Mouse (Mus musculus): ENCODE measurements around the gene Slc22a21. TPM values are rescaled to one million over a fixed set of nuclear protein-coding genes. Genes with fewer than 3 reads are reported as not detected.

Slc22a21 gene
- polyA plus RNA-seq, 1 experiment from 2014 or later = 2.5 TPM

GRCm38 (mm10) chr11:53928585-53928984 is 51.5 kb downstream of the Slc22a21 start:
- Histone ChIP-seq H3K36me3 (ENCODE audit: control insufficient read depth, insufficient read depth, low read length) (no peaks in the 10 kb centered on the region), H3K9ac (ENCODE audit: low read length) (no peak overlapping the region), H3K4me1 (ENCODE audit: control insufficient read depth, insufficient read depth, low read length) (no peaks in the 10 kb centered on the region), H3K4me2 (no peak overlapping the region), H3K27me3 (ENCODE audit: control insufficient read depth, insufficient read depth, low read length) (no peaks in the 10 kb centered on the region), H3K4me3 (ENCODE audit: low read depth, low read length) (no peak overlapping the region), H3K9me3 (ENCODE audit: control insufficient read depth, low read length) (no peaks in the 10 kb centered on the region), H3K27ac (ENCODE audit: low read depth, low read length) (no peak overlapping the region)
- ATAC-seq (ENCODE audit: low FRiP score) (no peak), DNase-seq (ENCODE audit: low spot score, missing footprints) (no peak)
- WGBS = 85% methylated on average over 3 of the region's 3 CpGs

GRCm38 (mm10) chr11:53926303-53926702 is 53.8 kb downstream of the Slc22a21 start:
- WGBS = 87% methylated on average over 5 of the region's 5 CpGs
- no peak overlapping the region for H3K4me2 ChIP-seq
- no peaks in the 10 kb centered on the region for H3K36me3 ChIP-seq (ENCODE audit: control insufficient read depth, insufficient read depth, low read length)
- no peak overlapping the region for H3K4me3 ChIP-seq (ENCODE audit: low read depth, low read length)
- no peaks in the 10 kb centered on the region for H3K9me3 ChIP-seq (ENCODE audit: control insufficient read depth, low read length)
- no peak overlapping the region for H3K9ac ChIP-seq (ENCODE audit: low read length)
- H3K27me3 ChIP-seq (ENCODE audit: control insufficient read depth, insufficient read depth, low read length) = no peaks in the 10 kb centered on the region
- DNase-seq (ENCODE audit: low spot score, missing footprints) = no peak
- H3K27ac ChIP-seq (ENCODE audit: low read depth, low read length) = no peak overlapping the region
- ATAC-seq (ENCODE audit: low FRiP score) = no peak
- no peaks in the 10 kb centered on the region for H3K4me1 ChIP-seq (ENCODE audit: control insufficient read depth, insufficient read depth, low read length)

GRCm38 (mm10) chr11:53918851-53919250 is 61.3 kb downstream of the Slc22a21 start:
- DNase-seq (ENCODE audit: low spot score, missing footprints) (no peak), ATAC-seq (ENCODE audit: low FRiP score) (no peak)
- Histone ChIP-seq H3K27ac (ENCODE audit: low read depth, low read length) (no peak overlapping the region), H3K9ac (ENCODE audit: low read length) (no peak overlapping the region), H3K27me3 (ENCODE audit: control insufficient read depth, insufficient read depth, low read length) (no peaks in the 10 kb centered on the region), H3K4me3 (ENCODE audit: low read depth, low read length) (no peak overlapping the region), H3K36me3 (ENCODE audit: control insufficient read depth, insufficient read depth, low read length) (no peaks in the 10 kb centered on the region), H3K9me3 (ENCODE audit: control insufficient read depth, low read length) (no peaks in the 10 kb centered on the region), H3K4me1 (ENCODE audit: control insufficient read depth, insufficient read depth, low read length) (no peaks in the 10 kb centered on the region), H3K4me2 (no peak overlapping the region)
- WGBS = 91% methylated on average over 4 of the region's 4 CpGs

- ATAC-seq (ENCODE audit: low FRiP score) (no peak), DNase-seq (ENCODE audit: low spot score, missing footprints) (no peak)
- Histone ChIP-seq H3K36me3 (ENCODE audit: control insufficient read depth, insufficient read depth, low read length) (no peaks in the 10 kb centered on the region), H3K4me1 (ENCODE audit: control insufficient read depth, insufficient read depth, low read length) (no peaks in the 10 kb centered on the region), H3K9me3 (ENCODE audit: control insufficient read depth, low read length) (no peaks in the 10 kb centered on the region), H3K4me3 (ENCODE audit: low read depth, low read length) (no peak overlapping the region), H3K27ac (ENCODE audit: low read depth, low read length) (no peak overlapping the region), H3K27me3 (ENCODE audit: control insufficient read depth, insufficient read depth, low read length) (no peaks in the 10 kb centered on the region), H3K4me2 (no peak overlapping the region), H3K9ac (ENCODE audit: low read length) (no peak overlapping the region)
- 86% methylated on average over 4 of the region's 4 CpGs for WGBS
Measured at GRCm38 (mm10) chr11:53911011-53911410, 69.1 kb downstream of the Slc22a21 start.

GRCm38 (mm10) chr11:53908686-53909085 is 71.4 kb downstream of the Slc22a21 start:
- WGBS = 94% methylated on average over 8 of the region's 8 CpGs
- Histone ChIP-seq H3K27ac (ENCODE audit: low read depth, low read length) (no peak overlapping the region), H3K4me2 (no peak overlapping the region), H3K4me3 (ENCODE audit: low read depth, low read length) (no peak overlapping the region), H3K9ac (ENCODE audit: low read length) (no peak overlapping the region), H3K36me3 (ENCODE audit: control insufficient read depth, insufficient read depth, low read length) (no peaks in the 10 kb centered on the region), H3K27me3 (ENCODE audit: control insufficient read depth, insufficient read depth, low read length) (no peaks in the 10 kb centered on the region), H3K4me1 (ENCODE audit: control insufficient read depth, insufficient read depth, low read length) (no peaks in the 10 kb centered on the region), H3K9me3 (ENCODE audit: control insufficient read depth, low read length) (no peaks in the 10 kb centered on the region)
- DNase-seq (ENCODE audit: low spot score, missing footprints) (no peak), ATAC-seq (ENCODE audit: low FRiP score) (no peak)

GRCm38 (mm10) chr11:53904534-53904925 is 75.6 kb downstream of the Slc22a21 start:
- H3K27ac ChIP-seq (ENCODE audit: low read depth, low read length) = no peak overlapping the region
- no peak overlapping the region for H3K4me3 ChIP-seq (ENCODE audit: low read depth, low read length)
- H3K4me1 ChIP-seq (ENCODE audit: control insufficient read depth, insufficient read depth, low read length) = no peaks in the 10 kb centered on the region
- H3K9ac ChIP-seq (ENCODE audit: low read length) = no peak overlapping the region
- H3K36me3 ChIP-seq (ENCODE audit: control insufficient read depth, insufficient read depth, low read length) = no peaks in the 10 kb centered on the region
- H3K27me3 ChIP-seq (ENCODE audit: control insufficient read depth, insufficient read depth, low read length) = no peaks in the 10 kb centered on the region
- ATAC-seq (ENCODE audit: low FRiP score) (no peak), DNase-seq (ENCODE audit: low spot score, missing footprints) (no peak)
- no peaks in the 10 kb centered on the region for H3K9me3 ChIP-seq (ENCODE audit: control insufficient read depth, low read length)
- H3K4me2 ChIP-seq = no peak overlapping the region
- WGBS = 81% methylated on average over 9 of the region's 9 CpGs

GRCm38 (mm10) chr11:53903781-53904533 is 76.2 kb downstream of the Slc22a21 start:
- DNase-seq (ENCODE audit: low spot score, missing footprints) (no peak), ATAC-seq (ENCODE audit: low FRiP score) (no peak)
- Histone ChIP-seq H3K9ac (ENCODE audit: low read length) (no peak overlapping the region), H3K27ac (ENCODE audit: low read depth, low read length) (no peak overlapping the region), H3K4me3 (ENCODE audit: low read depth, low read length) (no peak overlapping the region), H3K27me3 (ENCODE audit: control insufficient read depth, insufficient read depth, low read length) (no peaks in the 10 kb centered on the region), H3K9me3 (ENCODE audit: control insufficient read depth, low read length) (no peaks in the 10 kb centered on the region), H3K36me3 (ENCODE audit: control insufficient read depth, insufficient read depth, low read length) (no peaks in the 10 kb centered on the region), H3K4me2 (no peak overlapping the region), H3K4me1 (ENCODE audit: control insufficient read depth, insufficient read depth, low read length) (no peaks in the 10 kb centered on the region)
- WGBS = 62% methylated on average over 16 of the region's 16 CpGs

- no peak overlapping the region for H3K4me3 ChIP-seq (ENCODE audit: low read depth, low read length)
- 92% methylated on average over 14 of the region's 14 CpGs for WGBS
- no peak for DNase-seq (ENCODE audit: low spot score, missing footprints)
- H3K9ac ChIP-seq (ENCODE audit: low read length) = no peak overlapping the region
- ATAC-seq (ENCODE audit: low FRiP score) = no peak
- H3K9me3 ChIP-seq (ENCODE audit: control insufficient read depth, low read length) = no peaks in the 10 kb centered on the region
- no peaks in the 10 kb centered on the region for H3K27me3 ChIP-seq (ENCODE audit: control insufficient read depth, insufficient read depth, low read length)
- no peak overlapping the region for H3K4me2 ChIP-seq
- no peaks in the 10 kb centered on the region for H3K36me3 ChIP-seq (ENCODE audit: control insufficient read depth, insufficient read depth, low read length)
- no peak overlapping the region for H3K27ac ChIP-seq (ENCODE audit: low read depth, low read length)
- H3K4me1 ChIP-seq (ENCODE audit: control insufficient read depth, insufficient read depth, low read length) = no peaks in the 10 kb centered on the region
Measured at GRCm38 (mm10) chr11:53902741-53903140, 77.4 kb downstream of the Slc22a21 start.

- Histone ChIP-seq H3K36me3 (ENCODE audit: control insufficient read depth, insufficient read depth, low read length) (no peaks in the 10 kb centered on the region), H3K9ac (ENCODE audit: low read length) (no peak overlapping the region), H3K4me3 (ENCODE audit: low read depth, low read length) (no peak overlapping the region), H3K9me3 (ENCODE audit: control insufficient read depth, low read length) (no peaks in the 10 kb centered on the region), H3K4me2 (no peak overlapping the region), H3K27ac (ENCODE audit: low read depth, low read length) (no peak overlapping the region), H3K4me1 (ENCODE audit: control insufficient read depth, insufficient read depth, low read length) (no peaks in the 10 kb centered on the region), H3K27me3 (ENCODE audit: control insufficient read depth, insufficient read depth, low read length) (no peaks in the 10 kb centered on the region)
- no peak for ATAC-seq (ENCODE audit: low FRiP score)
- DNase-seq (ENCODE audit: low spot score, missing footprints) = no peak
- WGBS = 54% methylated on average over 1 of the region's 1 CpGs
Measured at GRCm38 (mm10) chr11:53900991-53901390, 79.1 kb downstream of the Slc22a21 start.

Measured in midbrain, embryonic 11.5 days (tissue).